Mouse (Mus musculus) thymus, adult 2 months (tissue): ENCODE data around the gene Msi2. TPM values are rescaled to one million over a fixed set of nuclear protein-coding genes. Genes with fewer than 3 reads are reported as not detected.

Experiments
- DNase-seq: peaks from one replicate; pipeline ENCODE4 v3.0.0; 2021
- H3K27ac ChIP-seq: fragments of 200-500 bp; 2 replicates; pipeline ENCODE4 v1.5.1; 2012; ENCODE audit warnings: low read length, control low read depth; ENCODE audit not compliant: control insufficient read depth, insufficient read depth
- H3K27me3 ChIP-seq: fragments of 200-500 bp; 2 replicates; pipeline ENCODE4 v1.6.1; 2012; ENCODE audit warnings: mild to moderate bottlenecking, low read length, moderate library complexity, mixed read lengths; ENCODE audit not compliant: control insufficient read depth, insufficient read depth
- H3K36me3 ChIP-seq: fragments of 200-500 bp; 2 replicates; pipeline ENCODE4 v1.6.1; 2012; ENCODE audit warnings: mild to moderate bottlenecking, low read length, moderate library complexity; ENCODE audit not compliant: control insufficient read depth, insufficient read depth
- H3K4me1 ChIP-seq: fragments of 200-500 bp; replicated peaks from 2 replicates; pipeline ENCODE4 v1.6.1; 2012; ENCODE audit warnings: low read length; ENCODE audit not compliant: control insufficient read depth, insufficient read depth
- H3K4me3 ChIP-seq: fragments of 200-500 bp; 2 replicates; pipeline ENCODE4 v1.5.1; 2012; ENCODE audit warnings: mild to moderate bottlenecking, low read length, control low read depth, moderate library complexity; ENCODE audit not compliant: control insufficient read depth, insufficient read depth
- CTCF ChIP-seq: fragments of 200-500 bp; IDR thresholded peaks from 2 replicates; pipeline ENCODE4 v1.5.1; 2012; ENCODE audit warnings: mild to moderate bottlenecking, control low read depth, low read length, moderate library complexity, borderline replicate concordance; ENCODE audit not compliant: control insufficient read depth, poor library complexity, insufficient read depth; ENCODE audit errors: extremely low read depth
- POLR2A ChIP-seq: fragments of 200-500 bp; IDR thresholded peaks from 2 replicates; pipeline ENCODE4 v1.6.1; 2012; ENCODE audit warnings: mild to moderate bottlenecking, low read length, control low read depth, moderate library complexity; ENCODE audit not compliant: control insufficient read depth, poor library complexity, insufficient read depth; ENCODE audit errors: extremely low read depth
- WGBS: fragments of 180-500 bp; shearing (Covaris S2); methylation state at CpG from one replicate; pipeline ENCODE4 v1.1.7; 2018; 5-methylcytosine and 5-hydroxymethylcytosine counted together
- polyA plus RNA-seq: library from polyadenylated mRNA; depleted of rRNA; stranded (reverse); fragments of >200 nt; gene quantifications from 2 replicates; pipeline ENCODE4 v1.2.3, GENCODE M21; 2012

Gene Msi2
- polyA plus RNA-seq, 1 experiment = 51.3 TPM

- TF ChIP-seq CTCF = no peak
- H3K4me3 ChIP-seq = no peak overlapping the region
- H3K4me1 ChIP-seq = no peaks in the 10 kb centered on the region
- 0 out of 2 replicates have a peak, but pooled peaks cover 3% of the 10 kb centered on the region for H3K36me3 ChIP-seq
- H3K27ac ChIP-seq = no peak overlapping the region
- DNase-seq = no peak
- H3K27me3 ChIP-seq = no peaks in the 10 kb centered on the region
- 98% methylated on average over 3 of the region's 3 CpGs for WGBS
Measured at GRCm38 (mm10) chr11:88337926-88338325, 380.4 kb downstream of the Msi2 start.

- TF ChIP-seq POLR2A (no peak), CTCF (no peak)
- WGBS = 91% methylated on average over 5 of the region's 5 CpGs
- no peaks in the 10 kb centered on the region for H3K4me1 ChIP-seq
- no peak overlapping the region for H3K4me3 ChIP-seq
- H3K27ac ChIP-seq = no peak overlapping the region
- no peaks in the 10 kb centered on the region for H3K27me3 ChIP-seq
- no peaks in the 10 kb centered on the region for H3K36me3 ChIP-seq
- DNase-seq = no peak
Measured at GRCm38 (mm10) chr11:88334893-88335292, 383.4 kb downstream of the Msi2 start.

- Histone ChIP-seq H3K4me3 (no peak overlapping the region), H3K27ac (no peak overlapping the region), H3K36me3 (no peaks in the 10 kb centered on the region), H3K4me1 (no peaks in the 10 kb centered on the region), H3K27me3 (no peaks in the 10 kb centered on the region)
- WGBS = 96% methylated on average over 8 of the region's 8 CpGs
- DNase-seq = no peak
- no peak for TF ChIP-seq CTCF
- no peak for TF ChIP-seq POLR2A
Measured at GRCm38 (mm10) chr11:88332309-88332934, 385.9 kb downstream of the Msi2 start.

GRCm38 (mm10) chr11:88331722-88332121, 386.6 kb downstream of the Msi2 start:
- no peak for DNase-seq
- TF ChIP-seq POLR2A (no peak), CTCF (no peak)
- Histone ChIP-seq H3K4me1 (no peaks in the 10 kb centered on the region), H3K36me3 (no peaks in the 10 kb centered on the region), H3K27ac (no peak overlapping the region), H3K27me3 (no peaks in the 10 kb centered on the region), H3K4me3 (no peak overlapping the region)
- WGBS = 94% methylated on average over 8 of the region's 8 CpGs

GRCm38 (mm10) chr11:88330799-88331198, 387.5 kb downstream of the Msi2 start:
- no peaks in the 10 kb centered on the region for H3K4me1 ChIP-seq
- TF ChIP-seq POLR2A (no peak), CTCF (no peak)
- WGBS = 87% methylated on average over 11 of the region's 11 CpGs
- H3K27me3 ChIP-seq = no peaks in the 10 kb centered on the region
- no peak overlapping the region for H3K4me3 ChIP-seq
- H3K27ac ChIP-seq = no peak overlapping the region
- H3K36me3 ChIP-seq = no peaks in the 10 kb centered on the region
- DNase-seq = no peak

GRCm38 (mm10) chr11:88328813-88329595, 389.3 kb downstream of the Msi2 start:
- H3K36me3 ChIP-seq = no peaks in the 10 kb centered on the region
- TF ChIP-seq CTCF (no peak), POLR2A (no peak)
- WGBS = 93% methylated on average over 17 of the region's 17 CpGs
- H3K27ac ChIP-seq = no peak overlapping the region
- H3K4me3 ChIP-seq = no peak overlapping the region
- no peaks in the 10 kb centered on the region for H3K4me1 ChIP-seq
- no peaks in the 10 kb centered on the region for H3K27me3 ChIP-seq
- no peak for DNase-seq
